Mouse (Mus musculus) 3T3-L1 (cell line): Measurements from ENCODE around the gene Chrm4.

ENCODE experiments used
- DNase-seq: peaks from one replicate; pipeline ENCODE4 v3.0.0-alpha.2; 2015; ENCODE audit warnings: low read depth, low spot score

Gene Chrm4

GRCm38 (mm10) chr2:91922586-91923414 is 4.2 kb upstream of the Chrm4 start:
- no peak for DNase-seq

GRCm38 (mm10) chr2:91923415-91924337 is 3.4 kb upstream of the Chrm4 start:
- DNase-seq: peak; percentile 81

GRCm38 (mm10) chr2:91924726-91925125 is 2.3 kb upstream of the Chrm4 start:
- DNase-seq: no peak

- no peak for DNase-seq
Observed at GRCm38 (mm10) chr2:91925442-91925841, 1.6 kb upstream of the Chrm4 start.

GRCm38 (mm10) chr2:91927826-91928533 is 931 bp downstream of the Chrm4 start:
- DNase-seq: no peak

- DNase-seq: no peak
Observed at GRCm38 (mm10) chr2:91928534-91929350, 1.7 kb downstream of the Chrm4 start.

- DNase-seq: no peak
Observed at GRCm38 (mm10) chr2:91929455-91929854, 2.4 kb downstream of the Chrm4 start.

GRCm38 (mm10) chr2:91929936-91930335 is 2.9 kb downstream of the Chrm4 start:
- peak; percentile 68 for DNase-seq

GRCm38 (mm10) chr2:91930761-91931291 is 3.8 kb downstream of the Chrm4 start:
- DNase-seq: no peak

GRCm38 (mm10) chr2:91931328-91932159 is 4.5 kb downstream of the Chrm4 start:
- no peak for DNase-seq

- no peak for DNase-seq
Observed at GRCm38 (mm10) chr2:91932160-91932711, 5.2 kb downstream of the Chrm4 start, which contains the start of gene Mdk. Gene Mdk (minus strand): TSS chr2:91932297.

GRCm38 (mm10) chr2:91932737-91933350 is 5.8 kb downstream of the Chrm4 start:
- no peak for DNase-seq

GRCm38 (mm10) chr2:91933471-91933870 is 6.4 kb downstream of the Chrm4 start:
- no peak for DNase-seq

GRCm38 (mm10) chr2:91934016-91934415 is 7.0 kb downstream of the Chrm4 start:
- no peak for DNase-seq

GRCm38 (mm10) chr2:91934826-91935525 is 7.9 kb downstream of the Chrm4 start:
- no peak for DNase-seq

- no peak for DNase-seq
Observed at GRCm38 (mm10) chr2:91936154-91936553, 9.1 kb downstream of the Chrm4 start.

- no peak for DNase-seq
Observed at GRCm38 (mm10) chr2:91939303-91939935, 12.4 kb downstream of the Chrm4 start.

GRCm38 (mm10) chr2:91942356-91942755 is 15.3 kb downstream of the Chrm4 start:
- DNase-seq: no peak
